Mouse (Mus musculus): Measurements from ENCODE around the gene Eya3. TPM values are rescaled to one million over a fixed set of nuclear protein-coding genes. Genes with fewer than 3 reads are reported as not detected.

Gene Eya3
- polyA plus RNA-seq, 1 experiment from 2014 or later = 23.5 TPM

DNA sequence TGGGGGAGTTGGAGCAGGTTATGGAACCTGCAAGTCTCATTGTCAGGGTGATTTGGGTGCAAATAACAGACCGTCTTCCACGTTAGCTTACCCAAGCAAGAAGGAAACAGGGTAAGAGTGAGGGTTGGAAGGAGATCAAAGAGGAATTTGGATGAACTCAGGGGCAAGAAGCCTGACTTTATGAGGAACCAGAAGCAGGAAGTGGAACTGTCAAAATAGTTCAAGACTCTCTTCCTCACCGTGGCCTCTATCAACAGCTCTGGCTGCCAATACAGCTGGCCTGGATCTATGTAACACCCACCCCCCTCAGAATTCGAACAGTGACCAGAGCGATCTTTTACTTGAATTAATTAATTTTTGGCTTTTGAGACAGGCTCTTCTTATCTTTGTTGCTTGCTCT is 33.0 kb upstream of the Eya3 start:
- ATAC-seq (ENCODE audit: insufficient read depth, low FRiP score) = no peak
- Histone ChIP-seq H3K4me2 (ENCODE audit: low read depth, low read length) (no peak overlapping the region), H3K4me1 (ENCODE audit: control insufficient read depth, insufficient read depth, low read length) (no peaks in the 10 kb centered on the region), H3K27me3 (ENCODE audit: control insufficient read depth, insufficient read depth, low read length) (no peaks in the 10 kb centered on the region), H3K4me3 (replicated peaks; ENCODE audit: low read length) (no peak overlapping the region), H3K9ac (ENCODE audit: low read length) (no peak overlapping the region), H3K9me3 (replicated peaks; ENCODE audit: control insufficient read depth, low read length) (no peaks in the 10 kb centered on the region), H3K36me3 (ENCODE audit: control insufficient read depth, insufficient read depth, low read length) (no peaks in the 10 kb centered on the region), H3K27ac (ENCODE audit: low read length) (no peak overlapping the region)
- 53% methylated on average over 5 of the region's 5 CpGs for WGBS

- H3K4me2 ChIP-seq (ENCODE audit: low read depth, low read length) = no peak overlapping the region
- no peak overlapping the region for H3K27ac ChIP-seq (ENCODE audit: low read length)
- no peak overlapping the region for H3K4me3 ChIP-seq (replicated peaks; ENCODE audit: low read length)
- no peaks in the 10 kb centered on the region for H3K9me3 ChIP-seq (replicated peaks; ENCODE audit: control insufficient read depth, low read length)
- H3K27me3 ChIP-seq (ENCODE audit: control insufficient read depth, insufficient read depth, low read length) = no peaks in the 10 kb centered on the region
- H3K36me3 ChIP-seq (ENCODE audit: control insufficient read depth, insufficient read depth, low read length) = no peaks in the 10 kb centered on the region
- no peak for ATAC-seq (ENCODE audit: insufficient read depth, low FRiP score)
- no peak overlapping the region for H3K9ac ChIP-seq (ENCODE audit: low read length)
- H3K4me1 ChIP-seq (ENCODE audit: control insufficient read depth, insufficient read depth, low read length) = no peaks in the 10 kb centered on the region
- WGBS = 39% methylated on average over 4 of the region's 4 CpGs
Measured at GRCm38 (mm10) chr4:132608147-132608546, 30.6 kb upstream of the Eya3 start.

- no peak for ATAC-seq (ENCODE audit: insufficient read depth, low FRiP score)
- Histone ChIP-seq H3K27me3 (ENCODE audit: control insufficient read depth, insufficient read depth, low read length) (no peaks in the 10 kb centered on the region), H3K9ac (ENCODE audit: low read length) (no peak overlapping the region), H3K4me1 (ENCODE audit: control insufficient read depth, insufficient read depth, low read length) (no peaks in the 10 kb centered on the region), H3K9me3 (replicated peaks; ENCODE audit: control insufficient read depth, low read length) (no peaks in the 10 kb centered on the region; the same call in 1 of the 2 replicates), H3K4me2 (ENCODE audit: low read depth, low read length) (no peak overlapping the region), H3K27ac (ENCODE audit: low read length) (no peak overlapping the region), H3K4me3 (replicated peaks; ENCODE audit: low read length) (no peak overlapping the region), H3K36me3 (ENCODE audit: control insufficient read depth, insufficient read depth, low read length) (no peaks in the 10 kb centered on the region)
- WGBS = 69% methylated on average over 3 of the region's 3 CpGs
Measured at GRCm38 (mm10) chr4:132610301-132610984, 28.3 kb upstream of the Eya3 start.

GRCm38 (mm10) chr4:132611320-132611719 is 27.5 kb upstream of the Eya3 start:
- Histone ChIP-seq H3K9me3 (replicated peaks; ENCODE audit: control insufficient read depth, low read length) (no peaks in the 10 kb centered on the region; the same call in 1 of the 2 replicates), H3K4me3 (replicated peaks; ENCODE audit: low read length) (no peak overlapping the region), H3K36me3 (ENCODE audit: control insufficient read depth, insufficient read depth, low read length) (no peaks in the 10 kb centered on the region), H3K4me2 (ENCODE audit: low read depth, low read length) (no peak overlapping the region), H3K27me3 (ENCODE audit: control insufficient read depth, insufficient read depth, low read length) (no peaks in the 10 kb centered on the region), H3K4me1 (ENCODE audit: control insufficient read depth, insufficient read depth, low read length) (no peaks in the 10 kb centered on the region), H3K9ac (ENCODE audit: low read length) (no peak overlapping the region), H3K27ac (ENCODE audit: low read length) (no peak overlapping the region)
- ATAC-seq (ENCODE audit: insufficient read depth, low FRiP score) = no peak
- WGBS = 75% methylated on average over 8 of the region's 8 CpGs

DNA sequence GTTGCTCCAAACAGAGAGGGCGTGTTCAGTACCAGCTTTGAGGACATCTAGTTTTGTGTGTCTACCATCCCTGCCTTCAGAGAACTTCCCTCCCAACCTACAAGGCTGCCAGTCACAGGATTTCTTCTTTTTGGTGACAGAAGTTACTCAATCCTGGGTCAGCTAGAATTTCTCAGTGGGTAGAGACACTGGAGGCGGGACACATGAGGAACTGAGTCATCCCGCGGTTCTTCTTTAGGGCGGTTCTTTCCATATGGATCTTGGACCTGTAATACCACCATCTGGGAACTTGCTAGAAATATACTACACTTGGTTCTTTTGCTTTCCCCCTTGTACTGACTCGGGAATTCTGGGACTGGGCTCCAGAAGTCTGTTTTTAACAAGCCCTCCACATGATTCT is 20.9 kb upstream of the Eya3 start:
- ATAC-seq (ENCODE audit: insufficient read depth, low FRiP score) = no peak
- no peaks in the 10 kb centered on the region for H3K4me1 ChIP-seq (ENCODE audit: control insufficient read depth, insufficient read depth, low read length)
- H3K9ac ChIP-seq (ENCODE audit: low read length) = no peak overlapping the region
- no peaks in the 10 kb centered on the region for H3K36me3 ChIP-seq (ENCODE audit: control insufficient read depth, insufficient read depth, low read length)
- no peak overlapping the region for H3K27ac ChIP-seq (ENCODE audit: low read length)
- H3K4me2 ChIP-seq (ENCODE audit: low read depth, low read length) = no peak overlapping the region
- H3K4me3 ChIP-seq (replicated peaks; ENCODE audit: low read length) = no peak overlapping the region
- WGBS = 86% methylated on average over 6 of the region's 6 CpGs
- H3K9me3 ChIP-seq (replicated peaks; ENCODE audit: control insufficient read depth, low read length) = no peaks in the 10 kb centered on the region; the same call in 1 of the 2 replicates
- no peaks in the 10 kb centered on the region for H3K27me3 ChIP-seq (ENCODE audit: control insufficient read depth, insufficient read depth, low read length)

GRCm38 (mm10) chr4:132618850-132619375 is 19.9 kb upstream of the Eya3 start:
- Histone ChIP-seq H3K27me3 (ENCODE audit: control insufficient read depth, insufficient read depth, low read length) (no peaks in the 10 kb centered on the region), H3K9ac (ENCODE audit: low read length) (no peak overlapping the region), H3K4me2 (ENCODE audit: low read depth, low read length) (no peak overlapping the region), H3K9me3 (replicated peaks; ENCODE audit: control insufficient read depth, low read length) (no peaks in the 10 kb centered on the region; the same call in 1 of the 2 replicates), H3K4me3 (replicated peaks; ENCODE audit: low read length) (no peak overlapping the region), H3K4me1 (ENCODE audit: control insufficient read depth, insufficient read depth, low read length) (no peaks in the 10 kb centered on the region), H3K36me3 (ENCODE audit: control insufficient read depth, insufficient read depth, low read length) (no peaks in the 10 kb centered on the region), H3K27ac (ENCODE audit: low read length) (no peak overlapping the region; the same call in 1 of the 2 replicates)
- 75% methylated on average over 10 of the region's 10 CpGs for WGBS
- ATAC-seq (ENCODE audit: insufficient read depth, low FRiP score) = no peak

- H3K9ac ChIP-seq (ENCODE audit: low read length) = no peak overlapping the region
- H3K27me3 ChIP-seq (ENCODE audit: control insufficient read depth, insufficient read depth, low read length) = no peaks in the 10 kb centered on the region
- 86% methylated on average over 4 of the region's 4 CpGs for WGBS
- no peak overlapping the region for H3K4me3 ChIP-seq (replicated peaks; ENCODE audit: low read length)
- H3K27ac ChIP-seq (ENCODE audit: low read length) = no peak overlapping the region
- no peaks in the 10 kb centered on the region for H3K36me3 ChIP-seq (ENCODE audit: control insufficient read depth, insufficient read depth, low read length)
- no peaks in the 10 kb centered on the region for H3K9me3 ChIP-seq (replicated peaks; ENCODE audit: control insufficient read depth, low read length)
- no peaks in the 10 kb centered on the region for H3K4me1 ChIP-seq (ENCODE audit: control insufficient read depth, insufficient read depth, low read length)
- ATAC-seq (ENCODE audit: insufficient read depth, low FRiP score) = no peak
- no peak overlapping the region for H3K4me2 ChIP-seq (ENCODE audit: low read depth, low read length)
Measured at GRCm38 (mm10) chr4:132620134-132620533, 18.7 kb upstream of the Eya3 start.

DNA sequence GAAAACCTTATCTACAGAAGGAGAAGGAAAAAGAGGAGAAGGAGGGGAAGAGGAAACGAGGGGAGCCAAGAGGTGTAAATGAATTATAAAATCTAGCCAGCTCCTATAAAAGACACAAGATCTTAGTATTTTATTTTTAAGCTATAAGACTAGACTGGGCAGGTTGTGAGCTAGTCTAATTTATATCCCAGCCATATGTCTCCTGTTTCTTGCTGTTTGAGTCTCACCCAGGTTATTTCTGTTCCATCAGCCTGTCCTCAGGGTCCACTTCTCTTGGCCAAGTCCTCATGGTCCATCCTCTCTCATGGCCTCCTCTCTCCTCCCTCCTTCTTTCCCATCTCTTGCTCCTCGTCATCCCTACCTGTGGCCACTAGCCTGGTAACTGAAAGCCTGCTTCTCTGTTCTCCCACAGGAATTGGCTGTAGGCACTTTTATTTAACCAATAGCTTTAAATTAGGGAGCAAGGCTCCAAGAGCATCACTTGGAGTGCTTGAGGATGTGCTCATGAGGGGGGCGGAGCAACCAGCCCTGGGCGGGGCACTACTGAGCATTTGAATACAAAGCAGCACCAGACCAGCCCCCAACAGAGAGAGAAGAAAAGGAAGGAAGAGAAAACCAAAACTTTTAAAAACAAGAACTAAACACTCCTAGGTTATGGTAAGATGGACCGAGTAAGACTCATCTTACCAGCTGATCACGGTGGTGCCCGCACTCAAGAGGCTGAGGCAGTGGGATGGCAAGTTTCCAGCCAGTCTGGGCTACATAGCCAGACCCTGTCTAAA is 17.3 kb upstream of the Eya3 start:
- Histone ChIP-seq H3K27me3 (ENCODE audit: control insufficient read depth, insufficient read depth, low read length) (no peaks in the 10 kb centered on the region), H3K4me2 (ENCODE audit: low read depth, low read length) (no peak overlapping the region), H3K4me3 (replicated peaks; ENCODE audit: low read length) (no peak overlapping the region), H3K36me3 (ENCODE audit: control insufficient read depth, insufficient read depth, low read length) (no peaks in the 10 kb centered on the region), H3K9me3 (replicated peaks; ENCODE audit: control insufficient read depth, low read length) (no peaks in the 10 kb centered on the region), H3K4me1 (ENCODE audit: control insufficient read depth, insufficient read depth, low read length) (no peaks in the 10 kb centered on the region), H3K9ac (ENCODE audit: low read length) (no peak overlapping the region), H3K27ac (ENCODE audit: low read length) (no peak overlapping the region)
- WGBS = 70% methylated on average over 7 of the region's 7 CpGs
- no peak for ATAC-seq (ENCODE audit: insufficient read depth, low FRiP score)

DNA sequence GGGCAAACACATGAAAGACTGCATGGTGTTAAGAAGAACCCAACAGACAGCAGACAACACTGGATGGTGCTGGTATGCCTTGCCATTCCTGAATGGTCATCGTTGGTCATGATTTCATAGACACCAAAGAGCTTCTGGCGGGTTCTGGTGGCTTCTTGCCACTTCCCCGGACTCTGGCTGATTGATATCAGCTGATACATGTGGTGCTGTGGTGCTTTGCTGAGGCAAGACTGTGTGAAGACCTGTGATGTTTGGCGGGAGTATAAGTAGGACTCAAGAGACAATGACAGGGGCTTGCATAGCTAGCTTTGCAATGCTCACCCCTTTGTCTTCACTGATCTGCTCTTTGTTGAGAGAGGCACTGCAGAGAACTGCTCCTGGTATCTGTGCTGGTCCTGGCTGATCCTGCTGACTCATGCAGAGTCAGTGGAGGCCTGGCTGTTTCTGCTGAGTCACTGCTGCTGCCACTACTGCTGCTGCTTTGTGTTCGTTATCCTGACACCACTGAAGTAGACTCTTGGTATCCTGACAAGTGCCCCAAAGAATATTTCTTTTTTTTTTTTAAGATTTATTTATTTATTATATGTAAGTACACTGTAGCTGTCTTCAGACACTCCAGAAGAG is 14.6 kb upstream of the Eya3 start:
- Histone ChIP-seq H3K36me3 (ENCODE audit: control insufficient read depth, insufficient read depth, low read length) (no peaks in the 10 kb centered on the region), H3K27me3 (ENCODE audit: control insufficient read depth, insufficient read depth, low read length) (no peaks in the 10 kb centered on the region), H3K4me3 (replicated peaks; ENCODE audit: low read length) (no peak overlapping the region), H3K9ac (ENCODE audit: low read length) (no peak overlapping the region), H3K9me3 (replicated peaks; ENCODE audit: control insufficient read depth, low read length) (no peaks in the 10 kb centered on the region), H3K4me2 (ENCODE audit: low read depth, low read length) (no peak overlapping the region), H3K4me1 (ENCODE audit: control insufficient read depth, insufficient read depth, low read length) (no peaks in the 10 kb centered on the region), H3K27ac (ENCODE audit: low read length) (no peak overlapping the region)
- WGBS = 72% methylated on average over 5 of the region's 5 CpGs
- no peak; the same call in 1 of the 2 replicates for ATAC-seq (ENCODE audit: insufficient read depth, low FRiP score)

Data from stomach, embryonic 16.5 days (tissue).